Mouse (Mus musculus) thymus, postnatal 25 days (tissue): ENCODE measurements around the gene Fam69a.

ENCODE experiments used
- DNase-seq: peaks from one replicate; pipeline ENCODE4 v3.0.0; 2022

Gene Fam69a

GRCm38 (mm10) chr5:107900206-107901013 lies 86.5 kb downstream of the Fam69a start, which contains the start of gene Rpl5:
Gene Rpl5, plus strand, starts transcription at chr5:107900502.
- DNase-seq = peak; percentile 95

- no peak for DNase-seq
Observed at GRCm38 (mm10) chr5:107896265-107896664, 90.6 kb downstream of the Fam69a start.

GRCm38 (mm10) chr5:107894676-107895075 lies 92.2 kb downstream of the Fam69a start:
- DNase-seq = no peak

GRCm38 (mm10) chr5:107891515-107891914 lies 95.4 kb downstream of the Fam69a start:
- peak; percentile 14 for DNase-seq

GRCm38 (mm10) chr5:107889994-107890888 lies 96.6 kb downstream of the Fam69a start:
- DNase-seq = no peak

- no peak for DNase-seq
Observed at GRCm38 (mm10) chr5:107880710-107881109, 106.2 kb downstream of the Fam69a start.

- DNase-seq = no peak
Observed at GRCm38 (mm10) chr5:107877053-107877452, 109.8 kb downstream of the Fam69a start.

GRCm38 (mm10) chr5:107875261-107875611 lies 111.6 kb downstream of the Fam69a start:
- DNase-seq = no peak

GRCm38 (mm10) chr5:107874561-107875260 lies 112.2 kb downstream of the Fam69a start, which contains the start of gene Evi5:
Gene Evi5, minus strand, starts transcription at chr5:107875107.
- DNase-seq = no peak

- DNase-seq = no peak
Observed at GRCm38 (mm10) chr5:107873886-107874302, 113.0 kb downstream of the Fam69a start.

GRCm38 (mm10) chr5:107873330-107873729 lies 113.6 kb downstream of the Fam69a start:
- DNase-seq = no peak

GRCm38 (mm10) chr5:107869701-107870100 lies 117.2 kb downstream of the Fam69a start:
- DNase-seq = no peak

GRCm38 (mm10) chr5:107868905-107869424 lies 117.9 kb downstream of the Fam69a start:
- peak; percentile 68 for DNase-seq

GRCm38 (mm10) chr5:107867970-107868904 lies 118.6 kb downstream of the Fam69a start:
- DNase-seq = peak; percentile 64

GRCm38 (mm10) chr5:107866127-107867126 lies 120.5 kb downstream of the Fam69a start:
- DNase-seq = no peak

- DNase-seq = no peak
Observed at GRCm38 (mm10) chr5:107863971-107864370, 122.9 kb downstream of the Fam69a start.

- peak; percentile 19 for DNase-seq
Observed at GRCm38 (mm10) chr5:107858963-107859362, 127.9 kb downstream of the Fam69a start.
